Mouse (Mus musculus): ENCODE data around the gene Hexim2. TPM values are rescaled to one million over a fixed set of nuclear protein-coding genes. Genes with fewer than 3 reads are reported as not detected.

Hexim2 gene
- polyA plus RNA-seq, 1 experiment from 2014 or later, result 11.3 TPM

DNA sequence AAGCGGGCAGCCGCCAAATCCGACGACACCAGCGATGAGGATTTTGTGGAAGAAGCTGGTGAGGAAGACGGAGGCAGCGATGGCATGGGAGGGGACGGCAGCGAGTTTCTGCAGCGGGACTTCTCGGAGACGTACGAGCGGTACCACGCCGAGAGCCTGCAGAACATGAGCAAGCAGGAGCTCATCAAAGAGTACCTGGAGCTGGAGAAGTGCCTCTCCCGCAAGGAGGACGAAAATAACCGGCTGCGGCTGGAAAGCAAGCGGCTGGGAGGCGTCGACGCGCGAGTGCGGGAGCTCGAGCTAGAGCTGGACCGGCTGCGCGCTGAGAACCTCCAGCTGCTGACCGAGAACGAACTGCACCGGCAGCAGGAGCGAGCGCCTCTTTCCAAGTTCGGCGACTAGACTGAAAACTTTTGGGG, 14.6 kb upstream of the Hexim2 start:
- Histone ChIP-seq H3K9ac (replicated peaks; ENCODE audit: low read length) (peak overlapping the region; percentile 90), H3K4me2 (replicated peaks; ENCODE audit: low read depth, low read length) (peak overlapping the region; percentile 90), H3K27me3 (ENCODE audit: insufficient read depth, low read length) (no peaks in the 10 kb centered on the region), H3K27ac (ENCODE audit: low read length) (peak overlapping the region; percentile 81), H3K9me3 (ENCODE audit: low read length) (no peaks in the 10 kb centered on the region), H3K36me3 (ENCODE audit: insufficient read depth, low read length) (no peaks in the 10 kb centered on the region), H3K4me1 (ENCODE audit: insufficient read depth, low read length) (peaks cover 18% of the 10 kb centered on the region), H3K4me3 (ENCODE audit: low read length) (peak overlapping the region; percentile 83)
- no peak for ATAC-seq (ENCODE audit: low FRiP score, low TSS enrichment)
- WGBS, result under 1% methylated on average over 38 of the region's 38 CpGs

DNA sequence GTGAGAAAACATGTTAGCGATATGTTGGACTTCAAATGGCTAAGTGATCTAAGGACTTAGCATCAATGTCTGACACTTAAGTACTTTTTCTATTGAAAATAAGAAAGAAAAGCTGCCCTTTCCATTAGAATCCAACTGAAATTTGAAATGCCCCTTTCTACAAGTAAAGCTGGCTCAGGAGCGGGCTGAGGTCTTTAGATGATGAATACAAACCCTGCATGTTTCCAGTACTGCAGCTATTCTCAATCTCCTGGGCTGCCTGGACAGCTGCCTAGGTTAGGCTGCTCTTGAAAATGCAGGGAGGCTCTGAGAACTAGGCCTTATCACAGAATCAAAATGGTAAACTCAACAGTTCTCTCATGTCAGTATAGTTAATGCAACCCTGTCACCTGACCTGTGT, 13.4 kb upstream of the Hexim2 start:
- H3K27me3 ChIP-seq (ENCODE audit: insufficient read depth, low read length), result no peaks in the 10 kb centered on the region
- 93% methylated on average over 2 of the region's 2 CpGs for WGBS
- H3K4me1 ChIP-seq (ENCODE audit: insufficient read depth, low read length), result peaks cover 15% of the 10 kb centered on the region

DNA sequence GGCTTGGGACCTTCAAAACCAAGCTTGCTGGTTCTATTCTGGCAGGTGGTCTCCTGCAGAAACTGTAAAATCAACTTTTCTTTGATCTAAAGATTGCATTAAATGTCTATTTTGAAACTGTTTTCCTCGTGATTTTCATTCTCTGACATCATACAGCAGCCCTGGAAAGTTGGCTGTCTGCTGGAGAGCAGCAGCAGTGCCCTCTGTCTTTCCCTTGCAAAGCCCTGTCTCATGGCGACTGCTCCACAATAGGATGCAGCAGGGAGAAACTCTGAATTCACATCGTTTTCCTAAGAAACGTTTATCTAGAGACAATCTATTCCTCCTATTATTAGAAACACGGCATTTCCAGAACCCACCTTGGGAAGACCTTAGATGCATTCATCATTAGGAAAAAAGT, 12.6 kb upstream of the Hexim2 start:
- H3K4me1 ChIP-seq (ENCODE audit: insufficient read depth, low read length), result peaks cover 12% of the 10 kb centered on the region
- no peak overlapping the region for H3K27ac ChIP-seq (ENCODE audit: low read length)
- ATAC-seq (ENCODE audit: low FRiP score, low TSS enrichment), result no peak
- H3K4me3 ChIP-seq (ENCODE audit: low read length), result no peak overlapping the region
- WGBS, result 62% methylated on average over 5 of the region's 5 CpGs
- no peaks in the 10 kb centered on the region for H3K9me3 ChIP-seq (ENCODE audit: low read length)
- H3K36me3 ChIP-seq (ENCODE audit: insufficient read depth, low read length), result no peaks in the 10 kb centered on the region
- H3K27me3 ChIP-seq (ENCODE audit: insufficient read depth, low read length), result no peaks in the 10 kb centered on the region
- H3K4me2 ChIP-seq (replicated peaks; ENCODE audit: low read depth, low read length), result no peak overlapping the region
- no peak overlapping the region for H3K9ac ChIP-seq (replicated peaks; ENCODE audit: low read length)

More for the DNA sequence above, 13.4 kb upstream of the Hexim2 start:
- H3K27ac ChIP-seq (ENCODE audit: low read length), result no peak overlapping the region
- H3K9ac ChIP-seq (replicated peaks; ENCODE audit: low read length), result no peak overlapping the region
- no peaks in the 10 kb centered on the region for H3K36me3 ChIP-seq (ENCODE audit: insufficient read depth, low read length)
- H3K4me2 ChIP-seq (replicated peaks; ENCODE audit: low read depth, low read length), result peak overlapping the region; percentile 90
- no peak for ATAC-seq (ENCODE audit: low FRiP score, low TSS enrichment)
- H3K4me3 ChIP-seq (ENCODE audit: low read length), result peak overlapping the region; percentile 83; the same call in 1 of the 2 replicates
- no peaks in the 10 kb centered on the region for H3K9me3 ChIP-seq (ENCODE audit: low read length)

DNA sequence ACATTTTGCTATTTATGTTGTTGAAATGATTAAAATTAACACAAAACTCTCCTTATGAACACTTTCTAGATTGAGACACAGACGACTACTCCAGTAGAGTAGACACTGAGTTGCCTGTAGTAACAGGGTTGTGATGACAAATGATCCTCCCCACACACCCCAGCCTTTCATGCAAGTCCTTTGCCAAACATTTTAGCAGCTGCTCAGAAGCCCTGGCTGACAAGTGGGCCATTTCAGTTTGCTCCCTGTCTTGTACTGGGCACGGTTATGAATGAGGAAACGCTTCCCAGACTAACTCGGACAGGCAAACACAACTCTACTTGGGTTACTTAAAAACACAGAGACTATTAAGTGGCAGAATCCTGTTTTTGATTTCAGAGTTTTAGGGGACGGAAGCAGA, 11.9 kb upstream of the Hexim2 start:
- 56% methylated on average over 5 of the region's 5 CpGs for WGBS
- no peak overlapping the region for H3K27ac ChIP-seq (ENCODE audit: low read length)
- H3K36me3 ChIP-seq (ENCODE audit: insufficient read depth, low read length), result no peaks in the 10 kb centered on the region
- no peaks in the 10 kb centered on the region for H3K27me3 ChIP-seq (ENCODE audit: insufficient read depth, low read length)
- peaks cover 10% of the 10 kb centered on the region for H3K4me1 ChIP-seq (ENCODE audit: insufficient read depth, low read length)
- ATAC-seq (ENCODE audit: low FRiP score, low TSS enrichment), result no peak
- no peak overlapping the region for H3K4me3 ChIP-seq (ENCODE audit: low read length)
- H3K9me3 ChIP-seq (ENCODE audit: low read length), result no peaks in the 10 kb centered on the region
- no peak overlapping the region for H3K4me2 ChIP-seq (replicated peaks; ENCODE audit: low read depth, low read length)
- no peak overlapping the region for H3K9ac ChIP-seq (replicated peaks; ENCODE audit: low read length)

DNA sequence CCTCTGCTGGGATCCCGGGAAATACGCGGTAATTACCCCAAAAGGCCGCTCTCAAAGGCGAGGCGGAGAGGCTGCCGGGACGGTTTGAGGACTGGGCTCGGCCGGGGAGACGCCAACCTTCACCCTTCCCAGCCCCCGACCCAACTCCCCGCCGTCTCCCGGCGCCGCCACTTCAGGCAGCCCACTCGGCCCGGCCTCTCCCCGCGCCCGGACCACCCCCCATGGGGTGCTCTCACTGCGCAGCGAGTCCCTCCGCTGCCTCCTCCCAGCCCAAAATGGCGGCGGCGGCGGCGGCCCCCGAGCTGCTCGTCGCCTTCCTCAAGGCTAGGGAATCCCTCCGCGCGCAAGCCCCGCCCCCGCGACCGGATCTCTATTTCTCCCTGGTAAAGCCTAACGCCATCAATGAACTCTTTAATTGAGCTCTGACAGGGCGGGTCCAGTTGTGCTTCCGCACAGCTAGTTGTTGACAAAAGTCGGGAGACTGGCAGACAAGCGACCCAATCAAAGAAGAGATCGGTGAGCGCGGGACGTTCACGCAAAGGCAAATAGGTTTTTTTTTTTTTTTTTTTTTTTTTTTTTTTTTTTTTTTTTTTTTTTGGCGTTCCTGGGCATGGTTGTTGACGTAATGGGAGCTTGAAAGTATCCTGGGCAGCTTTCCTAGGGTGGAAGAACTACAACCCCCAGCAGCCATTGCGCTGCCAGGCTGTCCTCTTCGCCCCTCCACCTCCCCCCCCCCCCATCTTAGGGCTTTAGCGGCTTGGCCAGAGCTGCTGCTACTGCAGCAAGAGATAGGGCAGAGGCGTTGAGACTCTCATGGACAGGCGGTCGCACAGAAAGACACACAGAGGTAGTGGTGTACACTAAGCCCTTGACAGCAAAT, 587 bp downstream of the Hexim2 start:
- H3K36me3 ChIP-seq (ENCODE audit: insufficient read depth, low read length), result no peaks in the 10 kb centered on the region
- H3K4me3 ChIP-seq (ENCODE audit: low read length), result peak overlapping the region; percentile 88
- no peaks in the 10 kb centered on the region for H3K27me3 ChIP-seq (ENCODE audit: insufficient read depth, low read length)
- H3K4me2 ChIP-seq (replicated peaks; ENCODE audit: low read depth, low read length), result peak overlapping the region; percentile 72
- WGBS, result 0% methylated on average over 54 of the region's 58 CpGs
- peak overlapping the region; percentile 100 for H3K9ac ChIP-seq (replicated peaks; ENCODE audit: low read length)
- no peaks in the 10 kb centered on the region for H3K9me3 ChIP-seq (ENCODE audit: low read length)
- ATAC-seq (ENCODE audit: low FRiP score, low TSS enrichment), result peak; percentile 93
- H3K4me1 ChIP-seq (ENCODE audit: insufficient read depth, low read length), result peaks cover 24% of the 10 kb centered on the region
- peak overlapping the region; percentile 97 for H3K27ac ChIP-seq (ENCODE audit: low read length)

DNA sequence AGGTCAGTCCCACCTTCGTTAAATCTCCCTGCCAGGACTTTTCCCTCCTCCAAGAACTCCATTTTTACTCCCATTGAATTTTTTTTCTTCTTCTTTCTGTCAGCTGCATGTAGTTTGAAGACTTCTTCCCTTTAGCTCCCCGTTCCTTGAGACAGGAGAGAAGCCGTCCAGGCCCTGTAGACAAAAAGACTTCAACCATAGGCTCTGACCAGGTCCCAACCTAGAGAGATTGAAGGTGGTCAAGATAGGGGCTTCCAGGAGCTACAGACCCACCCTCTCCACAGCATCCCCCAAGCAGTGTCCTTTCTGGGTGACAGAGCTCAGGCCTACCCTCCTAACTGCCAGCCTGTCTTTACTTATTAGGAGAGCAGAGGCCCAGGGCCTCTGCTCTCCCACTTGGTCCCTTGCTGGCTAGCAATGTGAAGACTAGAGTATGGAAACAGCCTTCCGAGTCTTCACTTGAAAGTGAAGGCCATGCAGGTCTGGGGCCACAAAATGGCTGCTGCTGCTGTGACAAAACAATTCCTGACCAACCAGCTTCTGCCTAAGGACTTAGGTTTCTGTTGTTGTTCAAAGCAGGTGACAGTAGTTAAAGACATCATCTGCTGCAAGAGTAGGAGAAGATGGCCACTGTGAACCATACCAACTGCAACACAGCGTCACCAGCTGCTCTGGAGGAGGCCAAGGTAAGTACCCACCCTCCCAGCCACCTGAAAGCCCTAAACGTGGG, 1.4 kb downstream of the Hexim2 start:
- Histone ChIP-seq H3K4me2 (replicated peaks; ENCODE audit: low read depth, low read length) (peak overlapping the region; percentile 54), H3K9ac (replicated peaks; ENCODE audit: low read length) (peak overlapping the region; percentile 65), H3K4me3 (ENCODE audit: low read length) (peak overlapping the region; percentile 88), H3K4me1 (ENCODE audit: insufficient read depth, low read length) (peaks cover 24% of the 10 kb centered on the region), H3K27me3 (ENCODE audit: insufficient read depth, low read length) (no peaks in the 10 kb centered on the region), H3K36me3 (ENCODE audit: insufficient read depth, low read length) (peaks cover 5% of the 10 kb centered on the region; the same call in 1 of the 2 replicates), H3K27ac (ENCODE audit: low read length) (peak overlapping the region; percentile 81), H3K9me3 (ENCODE audit: low read length) (no peaks in the 10 kb centered on the region)
- WGBS, result 54% methylated on average over 6 of the region's 6 CpGs
- ATAC-seq (ENCODE audit: low FRiP score, low TSS enrichment), result peak; percentile 14; the same call in 1 of the 2 replicates

DNA sequence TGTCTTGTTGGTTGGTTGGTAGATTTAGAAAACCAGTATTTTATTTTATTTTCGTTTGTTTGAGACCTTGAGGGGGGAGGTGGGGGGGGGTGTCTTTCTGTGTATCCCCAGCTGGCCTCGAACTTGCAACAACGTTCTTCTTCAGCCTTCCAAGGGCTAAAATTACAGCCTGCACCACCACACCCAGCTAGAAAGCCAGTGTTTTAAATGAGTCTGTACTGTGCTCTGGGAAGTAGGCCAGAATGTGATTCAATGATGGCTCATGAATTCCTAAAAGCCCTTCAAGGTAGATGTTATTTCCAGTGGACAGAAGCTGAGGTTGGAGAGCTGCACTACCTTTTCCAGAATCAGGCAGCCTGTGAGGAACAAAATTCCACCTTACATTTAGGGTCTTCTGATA, 2.0 kb downstream of the Hexim2 start:
- no peak overlapping the region for H3K27ac ChIP-seq (ENCODE audit: low read length)
- no peak overlapping the region for H3K9ac ChIP-seq (replicated peaks; ENCODE audit: low read length)

DNA sequence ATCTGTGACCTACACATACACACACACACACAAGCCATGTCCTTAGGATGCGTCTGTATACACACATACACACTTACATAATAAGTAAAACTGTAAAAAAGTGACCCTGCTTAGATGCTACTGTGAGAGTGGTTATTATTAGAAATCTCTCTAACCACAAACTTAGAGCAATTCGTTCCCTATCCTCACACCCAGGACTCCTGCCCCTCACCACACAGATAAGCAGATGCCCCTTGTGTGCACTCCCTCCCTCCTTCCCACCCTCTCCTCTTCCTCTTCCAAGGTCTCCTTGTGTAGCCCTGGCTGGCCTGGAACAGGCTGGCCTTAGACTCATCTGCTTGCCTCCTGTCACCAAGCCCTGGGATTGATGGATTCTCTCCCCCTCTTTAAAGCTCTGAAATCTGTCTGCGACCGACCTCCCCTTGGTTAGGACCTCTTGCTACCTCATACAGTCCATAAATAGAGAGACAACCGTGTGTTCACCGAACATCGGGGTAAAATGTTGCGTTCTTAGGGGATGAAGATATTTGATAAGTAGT, 3.9 kb downstream of the Hexim2 start:
- 77% methylated on average over 8 of the region's 8 CpGs for WGBS
- no peak overlapping the region for H3K9ac ChIP-seq (replicated peaks; ENCODE audit: low read length)
- no peak overlapping the region for H3K27ac ChIP-seq (ENCODE audit: low read length)
- no peak overlapping the region for H3K4me2 ChIP-seq (replicated peaks; ENCODE audit: low read depth, low read length)
- no peak overlapping the region for H3K4me3 ChIP-seq (ENCODE audit: low read length)
- H3K4me1 ChIP-seq (ENCODE audit: insufficient read depth, low read length), result peaks cover 21% of the 10 kb centered on the region
- H3K27me3 ChIP-seq (ENCODE audit: insufficient read depth, low read length), result no peaks in the 10 kb centered on the region
- no peak for ATAC-seq (ENCODE audit: low FRiP score, low TSS enrichment)
- H3K9me3 ChIP-seq (ENCODE audit: low read length), result no peaks in the 10 kb centered on the region
- H3K36me3 ChIP-seq (ENCODE audit: insufficient read depth, low read length), result peaks cover 12% of the 10 kb centered on the region; the same call in 1 of the 2 replicates

More for the DNA sequence above, 2.0 kb downstream of the Hexim2 start:
- H3K4me2 ChIP-seq (replicated peaks; ENCODE audit: low read depth, low read length), result no peak overlapping the region
- no peaks in the 10 kb centered on the region for H3K27me3 ChIP-seq (ENCODE audit: insufficient read depth, low read length)
- no peak for ATAC-seq (ENCODE audit: low FRiP score, low TSS enrichment)
- H3K4me1 ChIP-seq (ENCODE audit: insufficient read depth, low read length), result peaks cover 24% of the 10 kb centered on the region
- WGBS, result 75% methylated on average over 3 of the region's 3 CpGs
- no peaks in the 10 kb centered on the region for H3K9me3 ChIP-seq (ENCODE audit: low read length)
- no peak overlapping the region for H3K4me3 ChIP-seq (ENCODE audit: low read length)
- H3K36me3 ChIP-seq (ENCODE audit: insufficient read depth, low read length), result peaks cover 11% of the 10 kb centered on the region; the same call in 1 of the 2 replicates

DNA sequence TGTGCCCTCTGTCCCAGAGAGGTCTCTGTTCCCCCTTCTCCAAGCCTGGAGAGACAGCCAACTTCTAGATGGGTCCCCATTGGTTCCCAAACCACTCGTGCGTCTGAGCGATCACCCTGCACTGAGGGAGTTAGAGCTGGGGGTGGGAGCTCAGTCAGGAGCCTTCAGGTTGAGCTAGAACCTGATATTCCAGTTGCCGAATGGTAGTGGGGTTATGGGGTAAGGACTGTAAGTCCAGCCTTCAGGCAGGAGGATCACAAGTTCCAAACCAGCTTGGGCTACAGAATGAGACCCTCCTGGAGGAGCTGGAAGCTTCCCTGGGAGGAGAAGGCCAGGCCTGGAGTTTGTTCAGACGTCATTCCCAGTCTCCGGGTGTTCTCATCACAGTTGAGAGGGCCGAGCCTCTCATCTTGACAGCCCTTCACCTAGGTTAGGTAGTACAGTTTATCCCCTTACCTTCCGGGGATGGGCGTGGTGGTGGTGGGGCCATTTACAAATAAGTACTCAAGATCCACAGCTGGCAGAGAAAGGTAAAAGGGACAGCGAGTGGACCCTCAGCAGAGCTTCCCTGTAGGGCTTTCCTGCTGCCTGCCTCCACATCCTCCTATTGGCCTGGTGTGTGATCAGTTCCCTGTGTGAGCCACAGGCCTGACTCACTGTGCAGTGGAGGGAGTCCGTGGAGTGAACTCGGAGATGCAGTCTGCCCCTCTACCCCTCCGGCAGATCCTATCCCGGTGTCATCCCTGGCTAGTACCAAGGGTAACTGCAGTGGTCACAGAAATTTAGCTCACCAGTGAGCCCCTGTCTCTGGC, 7.9 kb downstream of the Hexim2 start:
- H3K36me3 ChIP-seq (ENCODE audit: insufficient read depth, low read length), result peaks cover 12% of the 10 kb centered on the region; the same call in 1 of the 2 replicates
- 85% methylated on average over 14 of the region's 14 CpGs for WGBS
- no peaks in the 10 kb centered on the region for H3K9me3 ChIP-seq (ENCODE audit: low read length)
- H3K27me3 ChIP-seq (ENCODE audit: insufficient read depth, low read length), result no peaks in the 10 kb centered on the region
- no peak for ATAC-seq (ENCODE audit: low FRiP score, low TSS enrichment)
- H3K9ac ChIP-seq (replicated peaks; ENCODE audit: low read length), result peak overlapping the region; percentile 50; the same call in 1 of the 2 replicates
- H3K27ac ChIP-seq (ENCODE audit: low read length), result peak overlapping the region; percentile 88
- H3K4me3 ChIP-seq (ENCODE audit: low read length), result no peak overlapping the region
- H3K4me2 ChIP-seq (replicated peaks; ENCODE audit: low read depth, low read length), result no peak overlapping the region
- peaks cover 40% of the 10 kb centered on the region for H3K4me1 ChIP-seq (ENCODE audit: insufficient read depth, low read length)
